Mouse (Mus musculus): ENCODE results near the gene Gm9803. TPM values are rescaled to one million over a fixed set of nuclear protein-coding genes. Genes with fewer than 3 reads are reported as not detected.

Gene Gm9803
- polyA plus RNA-seq, 1 experiment, result 16.7 TPM

DNA sequence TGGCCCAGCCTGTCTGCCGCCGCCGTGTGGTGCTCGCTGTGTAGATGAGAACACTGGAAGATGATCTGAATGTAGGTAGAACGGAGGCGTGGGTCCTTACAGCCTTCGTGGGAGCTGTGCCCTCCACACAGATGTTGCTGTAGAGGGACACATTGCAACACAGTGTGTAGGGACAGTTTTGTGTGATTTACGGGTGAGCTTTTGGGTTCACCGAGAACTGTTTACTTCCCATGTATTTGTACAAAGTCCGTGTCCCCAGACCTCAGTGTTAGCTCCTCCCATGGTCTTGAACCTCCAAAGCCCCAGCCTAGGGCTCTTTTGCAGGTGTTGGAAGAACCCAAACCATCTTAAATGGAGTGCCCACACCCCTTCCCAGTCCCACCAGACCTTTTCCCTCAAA is 10.9 kb upstream of the Gm9803 start:
- DNase-seq (ENCODE audit: low spot score), result no peak

- no peak for DNase-seq (ENCODE audit: low spot score)
These were observed 6.8 kb upstream of the Gm9803 start for GRCm38 (mm10) chr10:43516992-43517660.

DNA sequence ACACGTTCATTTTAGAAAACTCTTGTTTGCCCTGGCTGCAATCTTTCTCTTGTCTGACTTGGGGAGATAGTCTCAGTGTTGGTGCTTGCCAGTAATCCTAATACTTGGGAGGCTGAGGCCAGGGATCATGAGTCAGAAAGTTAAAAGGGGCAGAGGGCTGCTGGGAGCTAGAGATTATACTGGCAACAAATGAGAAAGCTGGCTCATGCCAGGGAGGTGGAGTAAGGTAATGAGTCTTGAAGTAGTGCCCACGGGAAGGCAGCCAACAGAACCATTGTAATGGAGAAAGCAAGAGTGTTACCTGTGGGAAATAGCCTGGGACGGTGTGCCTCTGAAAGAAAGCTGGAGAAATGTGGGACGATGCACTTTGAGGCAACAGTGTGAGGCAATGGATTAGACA is 6.0 kb upstream of the Gm9803 start:
- no peak for DNase-seq (ENCODE audit: low spot score)

- DNase-seq (ENCODE audit: low spot score), result no peak
These were observed 5.5 kb upstream of the Gm9803 start for GRCm38 (mm10) chr10:43518368-43518767.

DNA sequence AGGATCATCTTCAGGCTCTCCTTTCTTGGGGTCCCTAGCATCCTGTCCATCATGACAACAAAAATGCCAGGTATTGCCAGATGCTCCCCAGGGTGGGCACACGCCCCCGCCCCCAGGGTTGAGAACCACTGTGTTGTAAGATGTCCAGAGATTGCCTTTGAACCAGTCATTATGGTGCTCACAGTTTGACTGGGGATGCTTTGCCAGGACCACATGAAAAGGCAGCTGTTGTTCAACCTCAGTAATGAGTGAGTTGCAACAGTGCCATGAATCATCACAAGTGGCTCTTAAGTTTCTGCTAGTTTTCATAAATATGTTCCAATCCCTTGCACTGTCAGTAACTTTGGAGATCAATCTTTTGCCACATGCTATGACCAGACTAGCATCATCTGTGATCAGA is 3.9 kb upstream of the Gm9803 start:
- DNase-seq (ENCODE audit: low spot score), result no peak

DNA sequence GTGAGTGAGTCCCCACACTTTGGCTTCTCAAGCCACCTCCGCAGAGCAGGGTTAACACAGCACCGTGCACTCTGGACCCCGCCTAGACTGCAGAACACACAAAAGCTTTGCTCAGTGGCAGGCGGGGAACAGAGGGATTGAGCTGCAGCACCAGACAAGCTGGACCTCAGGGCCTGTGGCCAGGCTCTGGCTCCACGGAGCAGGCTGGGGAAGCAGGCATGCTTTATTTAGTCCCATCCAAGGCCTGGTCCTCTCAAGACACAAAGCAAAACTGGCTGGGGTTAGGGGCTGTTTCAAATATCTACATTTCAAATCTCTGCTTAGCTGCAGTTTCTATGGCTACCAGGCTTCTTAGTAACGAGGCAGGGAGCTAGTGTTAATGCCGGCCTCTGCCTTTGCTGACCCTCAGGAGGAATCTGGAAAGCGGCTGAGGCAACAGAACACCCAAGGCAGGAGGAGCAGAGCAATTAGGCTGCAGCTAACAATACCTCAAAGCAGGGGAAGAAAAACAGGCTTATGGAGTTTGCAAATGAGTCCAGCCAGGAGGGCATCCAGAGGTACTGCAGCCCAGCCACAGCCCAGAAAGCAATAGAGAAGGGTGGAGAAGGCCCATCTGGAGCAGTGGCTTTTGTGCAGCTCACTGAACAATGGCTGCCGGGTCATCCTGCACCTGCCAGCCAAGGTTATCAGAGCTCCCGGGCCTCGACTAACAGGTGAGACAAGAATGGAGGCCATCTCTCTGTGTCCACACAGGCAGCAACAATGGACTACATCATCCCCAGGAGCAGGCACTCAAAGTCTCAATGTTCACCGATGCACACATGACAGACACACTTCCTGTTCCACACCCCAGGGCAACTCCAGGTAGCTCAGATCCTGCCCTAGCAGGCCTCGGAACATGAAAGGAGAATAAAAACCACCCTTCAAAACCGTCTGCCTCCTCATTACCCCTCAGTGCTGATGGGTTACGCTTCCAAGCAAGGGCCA is 3.7 kb downstream of the Gm9803 start:
- DNase-seq (ENCODE audit: low spot score), result no peak

DNA sequence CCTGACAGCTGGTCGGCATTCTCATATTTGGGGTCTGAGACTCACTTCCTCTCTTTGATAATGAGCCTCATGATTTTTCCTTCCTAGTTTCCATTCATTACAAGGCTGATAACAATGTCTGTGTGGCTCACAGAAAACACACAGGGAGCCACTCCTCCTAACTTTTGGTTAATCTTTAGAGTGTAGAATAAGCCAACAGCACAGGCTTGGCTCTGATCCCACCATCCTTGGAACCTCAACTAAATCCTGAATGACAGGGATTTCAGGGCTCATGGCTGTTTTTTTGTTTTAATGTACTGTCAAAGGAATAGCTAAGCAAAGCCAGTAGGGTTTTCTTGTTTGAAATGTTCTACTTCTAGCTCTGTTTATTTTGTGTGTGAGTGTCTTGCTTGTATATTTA is 10.5 kb downstream of the Gm9803 start:
- no peak for DNase-seq (ENCODE audit: low spot score)

GRCm38 (mm10) chr10:43537652-43538051 is 13.8 kb downstream of the Gm9803 start:
- no peak for DNase-seq (ENCODE audit: low spot score)

- no peak for DNase-seq (ENCODE audit: low spot score)
These were observed 14.9 kb downstream of the Gm9803 start for GRCm38 (mm10) chr10:43538831-43539230.

- no peak for DNase-seq (ENCODE audit: low spot score)
These were observed 15.9 kb downstream of the Gm9803 start for GRCm38 (mm10) chr10:43539746-43540310.

DNA sequence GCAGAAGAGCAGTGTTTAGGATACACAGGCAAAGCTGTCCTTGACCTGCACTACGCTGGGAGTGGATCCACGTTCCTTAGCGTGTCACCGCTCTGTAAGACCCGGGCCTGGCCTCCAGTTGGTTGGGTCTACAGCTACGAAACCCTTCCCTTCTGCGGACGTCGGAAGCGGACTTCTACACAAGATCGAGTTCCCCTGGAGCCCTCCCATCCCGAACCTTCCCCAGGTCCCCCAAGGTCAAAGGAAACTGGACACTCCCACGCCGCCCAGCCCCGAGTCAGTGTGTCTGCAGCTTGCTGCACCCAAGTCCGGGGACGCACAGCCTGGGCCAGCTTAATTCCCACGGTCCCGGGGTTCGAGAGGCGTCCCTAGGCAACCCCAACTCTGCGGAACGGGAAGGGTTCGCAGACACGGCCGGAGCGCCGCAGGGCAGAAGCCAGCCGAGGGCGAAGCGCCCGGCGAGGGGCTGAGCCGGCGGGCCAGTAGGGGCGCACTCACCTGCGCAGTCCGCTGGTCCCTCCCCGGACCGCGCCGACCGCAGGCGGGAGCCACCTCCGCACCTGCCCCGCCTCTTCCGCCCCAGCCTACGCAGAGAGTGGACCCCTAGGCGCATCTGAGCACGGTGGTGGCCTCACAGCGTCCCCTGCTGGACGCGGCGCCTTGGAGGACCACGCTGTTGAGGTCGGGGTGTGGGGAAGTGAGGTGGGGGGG is 16.7 kb downstream of the Gm9803 start, which contains the start of gene 1700021F05Rik:
Gene 1700021F05Rik (minus strand): TSS at position 553 of the 711 bp plus-strand sequence.
- DNase-seq (ENCODE audit: low spot score), result peak; percentile 91

GRCm38 (mm10) chr10:43541153-43541544 is 17.3 kb downstream of the Gm9803 start:
- DNase-seq (ENCODE audit: low spot score), result no peak

GRCm38 (mm10) chr10:43549411-43549810 is 25.5 kb downstream of the Gm9803 start:
- DNase-seq (ENCODE audit: low spot score), result no peak

- DNase-seq (ENCODE audit: low spot score), result no peak
These were observed 27.0 kb downstream of the Gm9803 start for GRCm38 (mm10) chr10:43550923-43551322.

DNA sequence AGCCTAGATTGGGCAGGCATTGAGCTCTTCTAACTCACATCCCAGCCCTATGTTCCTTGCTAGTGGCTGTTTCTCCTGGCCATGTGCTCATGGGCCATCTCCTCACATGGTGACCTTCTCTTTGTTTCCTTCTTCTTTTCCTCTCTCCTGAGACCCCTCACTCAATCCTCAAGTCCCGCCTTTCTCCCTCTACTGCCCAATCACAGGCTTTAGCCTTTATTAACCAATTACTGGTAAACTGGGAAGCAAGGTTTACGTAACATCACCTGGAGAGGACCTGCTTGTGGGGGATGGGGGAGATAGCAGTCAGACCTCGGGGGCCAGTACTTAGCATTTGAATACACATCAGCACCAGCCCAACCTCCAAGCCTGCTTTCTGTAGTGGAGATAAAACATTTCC is 27.5 kb downstream of the Gm9803 start:
- no peak for DNase-seq (ENCODE audit: low spot score)

DNA sequence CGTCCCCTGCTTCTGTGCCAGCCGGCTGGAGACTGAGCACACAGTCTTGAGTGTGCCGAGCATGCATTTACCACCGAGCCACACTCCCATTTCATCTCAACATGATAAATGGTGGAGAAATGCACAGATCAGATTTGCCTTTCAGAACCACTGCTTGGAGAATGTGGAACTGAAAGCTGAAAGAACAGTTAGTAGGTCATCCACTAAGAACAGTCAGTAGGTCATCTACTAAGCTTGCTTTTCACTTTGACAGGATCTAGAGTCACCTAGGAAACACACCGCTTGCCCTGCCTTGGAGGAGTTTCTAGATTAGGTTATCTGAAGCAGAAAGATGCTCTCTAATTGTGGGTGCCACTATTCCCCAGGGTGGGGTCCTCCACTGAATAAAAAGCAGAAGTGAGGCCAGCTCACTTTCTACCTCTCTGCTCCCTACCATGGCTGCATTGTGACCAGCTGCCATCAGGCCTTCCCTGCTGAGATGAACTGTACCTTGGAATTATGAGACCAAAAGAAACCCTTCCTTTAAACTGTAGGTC is 33.8 kb downstream of the Gm9803 start:
- no peak for DNase-seq (ENCODE audit: low spot score)

DNA sequence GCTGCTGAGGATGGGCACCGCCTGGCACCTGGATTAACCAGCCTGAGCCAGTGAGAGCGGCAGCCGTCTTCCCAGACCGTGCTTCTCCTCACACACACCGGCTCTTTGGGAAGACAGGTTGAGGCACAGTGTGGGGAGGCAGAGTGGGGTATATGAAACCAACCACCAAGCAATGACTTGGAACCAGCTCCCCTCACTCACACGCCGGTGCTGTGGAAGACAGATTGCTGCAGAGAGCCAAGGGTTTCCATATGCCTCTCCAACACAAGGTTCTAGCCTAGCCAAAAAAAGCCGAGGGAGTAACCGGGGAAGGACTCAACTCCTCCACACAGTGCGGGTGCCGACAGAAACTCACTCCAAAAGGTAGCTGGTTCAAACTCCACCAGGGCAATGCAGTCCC is 35.4 kb downstream of the Gm9803 start:
- no peak for DNase-seq (ENCODE audit: low spot score)

DNA sequence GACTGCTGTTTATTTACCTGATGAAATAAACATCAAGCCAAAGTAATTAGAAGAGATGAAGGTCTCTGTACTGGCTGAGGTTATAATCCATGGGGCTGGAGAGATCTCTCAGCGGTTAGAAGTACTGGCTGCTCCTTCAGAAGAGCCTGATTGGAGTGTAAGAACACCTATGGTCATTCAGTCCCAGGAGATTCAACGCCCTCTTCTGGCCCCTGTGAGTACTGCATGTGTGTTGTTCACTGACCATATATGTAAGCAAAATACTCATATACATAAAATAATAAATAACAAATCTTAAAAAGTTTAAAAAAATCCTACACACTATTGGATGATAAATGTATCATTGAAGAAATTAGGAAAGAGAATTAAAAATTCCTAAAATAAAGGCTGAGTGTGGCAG is 36.9 kb downstream of the Gm9803 start:
- DNase-seq (ENCODE audit: low spot score), result no peak

GRCm38 (mm10) chr10:43561311-43561710 is 37.4 kb downstream of the Gm9803 start:
- no peak for DNase-seq (ENCODE audit: low spot score)
